Mouse (Mus musculus): ENCODE data around the gene Mybpc3. TPM values are rescaled to one million over a fixed set of nuclear protein-coding genes. Genes with fewer than 3 reads are reported as not detected.

The Mybpc3 gene
- polyA plus RNA-seq, 1 experiment from 2014 or later = 0.47 TPM

GRCm38 (mm10) chr2:91114781-91115577, 3.0 kb upstream of the Mybpc3 start:
- H3K27ac ChIP-seq (ENCODE audit: low read depth) = no peak overlapping the region
- H3K36me3 ChIP-seq (ENCODE audit: insufficient read depth) = no peaks in the 10 kb centered on the region
- H3K4me2 ChIP-seq = peak overlapping the region; percentile 93
- ATAC-seq (ENCODE audit: insufficient read depth) (peak; percentile 78), DNase-seq (peak; percentile 99)
- no peaks in the 10 kb centered on the region for H3K9me3 ChIP-seq (ENCODE audit: low read depth, low read length)
- H3K9ac ChIP-seq = peak overlapping the region; percentile 63
- no peaks in the 10 kb centered on the region for H3K4me1 ChIP-seq (ENCODE audit: insufficient read depth)
- peak; percentile 100 for TF ChIP-seq CTCF (IDR thresholded peaks at IDR 0.05; ENCODE audit: low read depth)
- 6% methylated on average over 41 of the region's 42 CpGs for WGBS
- H3K4me3 ChIP-seq (ENCODE audit: low read depth, low read length) = peak overlapping the region; percentile 47
- no peaks in the 10 kb centered on the region for H3K27me3 ChIP-seq (ENCODE audit: insufficient read depth, low read length)

GRCm38 (mm10) chr2:91115578-91115970, 2.4 kb upstream of the Mybpc3 start:
- Histone ChIP-seq H3K27ac (ENCODE audit: low read depth) (no peak overlapping the region), H3K9ac (peak overlapping the region; percentile 63), H3K27me3 (ENCODE audit: insufficient read depth, low read length) (no peaks in the 10 kb centered on the region), H3K36me3 (ENCODE audit: insufficient read depth) (no peaks in the 10 kb centered on the region), H3K4me1 (ENCODE audit: insufficient read depth) (no peaks in the 10 kb centered on the region), H3K4me3 (ENCODE audit: low read depth, low read length) (peak overlapping the region; percentile 47), H3K9me3 (ENCODE audit: low read depth, low read length) (no peaks in the 10 kb centered on the region), H3K4me2 (peak overlapping the region; percentile 93)
- WGBS = 20% methylated on average over 12 of the region's 12 CpGs
- DNase-seq = no peak
- peak; percentile 12; the same call in 1 of the 2 replicates for ATAC-seq (ENCODE audit: insufficient read depth)
- TF ChIP-seq CTCF (IDR thresholded peaks at IDR 0.05; ENCODE audit: low read depth) = no peak

GRCm38 (mm10) chr2:91116842-91117241, 1.1 kb upstream of the Mybpc3 start:
- Histone ChIP-seq H3K4me2 (no peak overlapping the region), H3K9me3 (ENCODE audit: low read depth, low read length) (no peaks in the 10 kb centered on the region), H3K4me3 (ENCODE audit: low read depth, low read length) (no peak overlapping the region), H3K9ac (no peak overlapping the region), H3K4me1 (ENCODE audit: insufficient read depth) (no peaks in the 10 kb centered on the region), H3K27ac (ENCODE audit: low read depth) (no peak overlapping the region), H3K27me3 (ENCODE audit: insufficient read depth, low read length) (no peaks in the 10 kb centered on the region), H3K36me3 (ENCODE audit: insufficient read depth) (no peaks in the 10 kb centered on the region)
- DNase-seq (no peak), ATAC-seq (ENCODE audit: insufficient read depth) (no peak)
- WGBS = 71% methylated on average over 5 of the region's 5 CpGs
- no peak for TF ChIP-seq CTCF (IDR thresholded peaks at IDR 0.05; ENCODE audit: low read depth)

GRCm38 (mm10) chr2:91118647-91119046, 703 bp downstream of the Mybpc3 start:
- no peaks in the 10 kb centered on the region for H3K27me3 ChIP-seq (ENCODE audit: insufficient read depth, low read length)
- TF ChIP-seq CTCF (IDR thresholded peaks at IDR 0.05; ENCODE audit: low read depth) = no peak
- no peak overlapping the region for H3K27ac ChIP-seq (ENCODE audit: low read depth)
- H3K9ac ChIP-seq = no peak overlapping the region
- H3K36me3 ChIP-seq (ENCODE audit: insufficient read depth) = no peaks in the 10 kb centered on the region
- no peak for ATAC-seq (ENCODE audit: insufficient read depth)
- no peak overlapping the region for H3K4me2 ChIP-seq
- WGBS = 55% methylated on average over 1 of the region's 1 CpGs
- no peaks in the 10 kb centered on the region for H3K9me3 ChIP-seq (ENCODE audit: low read depth, low read length)
- no peak for DNase-seq
- no peaks in the 10 kb centered on the region for H3K4me1 ChIP-seq (ENCODE audit: insufficient read depth)
- peak overlapping the region; percentile 14; the same call in 1 of the 2 replicates for H3K4me3 ChIP-seq (ENCODE audit: low read depth, low read length)

- 86% methylated on average over 19 of the region's 19 CpGs for WGBS
- no peak for TF ChIP-seq CTCF (IDR thresholded peaks at IDR 0.05; ENCODE audit: low read depth)
- Histone ChIP-seq H3K4me2 (no peak overlapping the region), H3K4me3 (ENCODE audit: low read depth, low read length) (peak overlapping the region; percentile 8; the same call in 1 of the 2 replicates), H3K36me3 (ENCODE audit: insufficient read depth) (no peaks in the 10 kb centered on the region), H3K27ac (ENCODE audit: low read depth) (no peak overlapping the region), H3K9me3 (ENCODE audit: low read depth, low read length) (no peaks in the 10 kb centered on the region), H3K9ac (no peak overlapping the region), H3K27me3 (ENCODE audit: insufficient read depth, low read length) (no peaks in the 10 kb centered on the region), H3K4me1 (ENCODE audit: insufficient read depth) (no peaks in the 10 kb centered on the region)
- DNase-seq = no peak
- no peak for ATAC-seq (ENCODE audit: insufficient read depth)
Observed at GRCm38 (mm10) chr2:91119061-91119460, 1.1 kb downstream of the Mybpc3 start.

- no peak for ATAC-seq (ENCODE audit: insufficient read depth)
- WGBS = 82% methylated on average over 6 of the region's 6 CpGs
- Histone ChIP-seq H3K9me3 (ENCODE audit: low read depth, low read length) (no peaks in the 10 kb centered on the region), H3K36me3 (ENCODE audit: insufficient read depth) (no peaks in the 10 kb centered on the region), H3K9ac (no peak overlapping the region), H3K4me2 (no peak overlapping the region), H3K4me3 (ENCODE audit: low read depth, low read length) (no peak overlapping the region), H3K4me1 (ENCODE audit: insufficient read depth) (no peaks in the 10 kb centered on the region), H3K27ac (ENCODE audit: low read depth) (no peak overlapping the region), H3K27me3 (ENCODE audit: insufficient read depth, low read length) (no peaks in the 10 kb centered on the region)
- no peak for DNase-seq
- TF ChIP-seq CTCF (IDR thresholded peaks at IDR 0.05; ENCODE audit: low read depth) = no peak
Observed at GRCm38 (mm10) chr2:91119551-91119950, 1.6 kb downstream of the Mybpc3 start.

- Histone ChIP-seq H3K9ac (no peak overlapping the region), H3K27me3 (ENCODE audit: insufficient read depth, low read length) (no peaks in the 10 kb centered on the region)
- 65% methylated on average over 6 of the region's 6 CpGs for WGBS
Observed at GRCm38 (mm10) chr2:91120261-91120671, 2.3 kb downstream of the Mybpc3 start.

More at GRCm38 (mm10) chr2:91120261-91120671, 2.3 kb downstream of the Mybpc3 start:
- Histone ChIP-seq H3K4me3 (ENCODE audit: low read depth, low read length) (no peak overlapping the region), H3K27ac (ENCODE audit: low read depth) (no peak overlapping the region), H3K36me3 (ENCODE audit: insufficient read depth) (no peaks in the 10 kb centered on the region), H3K4me1 (ENCODE audit: insufficient read depth) (no peaks in the 10 kb centered on the region), H3K9me3 (ENCODE audit: low read depth, low read length) (no peaks in the 10 kb centered on the region), H3K4me2 (no peak overlapping the region)
- TF ChIP-seq CTCF (IDR thresholded peaks at IDR 0.05; ENCODE audit: low read depth) = no peak
- DNase-seq (no peak), ATAC-seq (ENCODE audit: insufficient read depth) (no peak)
